Mouse (Mus musculus): ENCODE measurements around the gene Ssbp3.

- TF ChIP-seq CTCF (IDR thresholded peaks at IDR 0.05; ENCODE audit: low read depth, low read length) (no peak), POLR2A (IDR thresholded peaks at IDR 0.05; ENCODE audit: extremely low read depth, insufficient read depth, low read length) (no peak)
Measured at GRCm38 (mm10) chr4:107063214-107063613, 152.7 kb downstream of the Ssbp3 start.
